Mouse (Mus musculus) C2C12 (cell line): Measurements from ENCODE around the gene Olfr561. TPM values are rescaled to one million over a fixed set of nuclear protein-coding genes. Genes with fewer than 3 reads are reported as not detected.

Source experiments
- H3K27me3 ChIP-seq: one replicate; pipeline ENCODE4 v1.6.1; 2011; ENCODE audit not compliant: control insufficient read depth, insufficient read depth, insufficient read length
- H3K36me3 ChIP-seq: one replicate; pipeline ENCODE4 v1.6.1; 2011; ENCODE audit not compliant: control insufficient read depth, insufficient read depth
- H3K4me3 ChIP-seq: one replicate; pipeline ENCODE4 v1.5.1; 2011; ENCODE audit warnings: mild to moderate bottlenecking, control low read depth; ENCODE audit not compliant: poor library complexity, insufficient read depth, severe bottlenecking
- H3K79me2 ChIP-seq: one replicate; pipeline ENCODE4 v1.6.1; 2011; ENCODE audit not compliant: control insufficient read depth, insufficient read depth
- H3K79me3 ChIP-seq: one replicate; pipeline ENCODE4 v1.6.1; 2011; ENCODE audit warnings: low read depth, control low read depth
- H3ac ChIP-seq: one replicate; pipeline ENCODE3; 2011; ENCODE audit warnings: low read depth; ENCODE audit not compliant: control insufficient read depth, insufficient read length
- CEBPB ChIP-seq: IDR thresholded peaks from one replicate; pipeline ENCODE4 v1.6.1; 2011; ENCODE audit warnings: low read depth, mild to moderate bottlenecking, control low read depth, moderate library complexity
- CTCF ChIP-seq: IDR thresholded peaks from one replicate; pipeline ENCODE4 v1.5.1; 2011; ENCODE audit not compliant: control insufficient read depth, insufficient read depth, insufficient read length
- FOSL1 ChIP-seq: IDR thresholded peaks from one replicate; pipeline ENCODE4 v1.8.0; 2011; ENCODE audit warnings: mild to moderate bottlenecking, low read length; ENCODE audit not compliant: poor library complexity, insufficient read depth, severe bottlenecking
- MAX ChIP-seq: IDR thresholded peaks from one replicate; pipeline ENCODE4 v1.6.1; 2011; ENCODE audit warnings: mild to moderate bottlenecking, control low read depth
- MYOD1 ChIP-seq: IDR thresholded peaks from one replicate; pipeline ENCODE4 v1.6.1; 2011; ENCODE audit warnings: low read depth; ENCODE audit not compliant: control insufficient read depth, insufficient read length
- MYOG ChIP-seq: IDR thresholded peaks from one replicate; pipeline ENCODE4 v1.6.1; 2011; ENCODE audit not compliant: control insufficient read depth, insufficient read length; ENCODE audit errors: extremely low read depth
- USF1 ChIP-seq: IDR thresholded peaks from one replicate; pipeline ENCODE4 v1.6.1; 2011; ENCODE audit warnings: low read depth, mild to moderate bottlenecking, control low read depth, moderate library complexity
- polyA plus RNA-seq: library from polyadenylated mRNA; unstranded; fragments of >200 nt; fragmentation: generic; extraction: Trizol; gene quantifications from one replicate; pipeline ENCODE4 v1.2.1, GENCODE M21; 2012; ENCODE audit warnings: missing spikeins

Gene Olfr561
- polyA plus RNA-seq, 1 experiment, result not detected

- Histone ChIP-seq H3K36me3 (no peaks in the 10 kb centered on the region), H3K4me3 (no peak within 1 kb of the TSS), H3K27me3 (no peaks in the 10 kb centered on the region), H3ac (no peak within 1 kb of the TSS), H3K79me2 (no peaks in the 10 kb centered on the region), H3K79me3 (no peaks in the 10 kb centered on the region)
- TF ChIP-seq CEBPB, result no peak
- no peak for TF ChIP-seq MYOD1
- no peak for TF ChIP-seq MAX
- no peak for TF ChIP-seq FOSL1
- TF ChIP-seq MYOG, result no peak
- no peak for TF ChIP-seq USF1
- no peak for TF ChIP-seq CTCF
Measured at GRCm38 (mm10) chr7:102803180-102803579, 32.2 kb downstream of the Olfr561 start, which contains the start of gene Olfr564. Gene Olfr564 (plus strand): TSS chr7:102803480.

Other genes starting within 250 kb of the Olfr561 start
- not detected for gene Olfr547, start 236.5 kb upstream of the Olfr561 start, polyA plus RNA-seq
- gene Olfr548-ps1, start 230.3 kb upstream of the Olfr561 start, polyA plus RNA-seq, result not detected
- gene Olfr549, start 221.4 kb upstream of the Olfr561 start, polyA plus RNA-seq, result not detected
- gene Trim21, start 205.7 kb upstream of the Olfr561 start, polyA plus RNA-seq, result 0.49 TPM
- not detected for gene Olfr550, start 199.8 kb upstream of the Olfr561 start, polyA plus RNA-seq
- not detected for gene Olfr551, start 179.3 kb upstream of the Olfr561 start, polyA plus RNA-seq
- not detected for gene Olfr552, start 173.5 kb upstream of the Olfr561 start, polyA plus RNA-seq
- not detected for gene Olfr553, start 153.0 kb upstream of the Olfr561 start, polyA plus RNA-seq
- gene Olfr554, start 132.8 kb upstream of the Olfr561 start, polyA plus RNA-seq, result not detected
- not detected for gene Olfr555, start 112.4 kb upstream of the Olfr561 start, polyA plus RNA-seq
- not detected for gene Olfr556, start 106.3 kb upstream of the Olfr561 start, polyA plus RNA-seq
- 2.0 TPM for gene Trim68, start 83.9 kb upstream of the Olfr561 start, polyA plus RNA-seq
- gene Olfr557, start 75.3 kb upstream of the Olfr561 start, polyA plus RNA-seq, result not detected
- not detected for gene Olfr558, start 69.0 kb upstream of the Olfr561 start, polyA plus RNA-seq
- not detected for gene Olfr33, start 52.2 kb upstream of the Olfr561 start, polyA plus RNA-seq
- not detected for gene Olfr559, start 43.7 kb upstream of the Olfr561 start, polyA plus RNA-seq
- gene Olfr560, start 11.9 kb upstream of the Olfr561 start, polyA plus RNA-seq, result not detected
- not detected for gene Olfr78, start 11.8 kb upstream of the Olfr561 start, polyA plus RNA-seq
- gene Olfr564, start 32.3 kb downstream of the Olfr561 start, polyA plus RNA-seq, result not detected
- gene Olfr566, start 87.5 kb downstream of the Olfr561 start, polyA plus RNA-seq, result not detected
- gene Olfr568, start 105.9 kb downstream of the Olfr561 start, polyA plus RNA-seq, result not detected
- not detected for gene Olfr569, start 119.7 kb downstream of the Olfr561 start, polyA plus RNA-seq
- not detected for gene Olfr570, start 123.4 kb downstream of the Olfr561 start, polyA plus RNA-seq
- gene Olfr571, start 146.3 kb downstream of the Olfr561 start, polyA plus RNA-seq, result not detected
- gene Olfr572, start 153.2 kb downstream of the Olfr561 start, polyA plus RNA-seq, result not detected
- not detected for gene Olfr573-ps1, start 171.4 kb downstream of the Olfr561 start, polyA plus RNA-seq
- gene Olfr574, start 177.2 kb downstream of the Olfr561 start, polyA plus RNA-seq, result not detected
- not detected for gene Olfr575, start 187.6 kb downstream of the Olfr561 start, polyA plus RNA-seq
- gene Olfr576, start 191.4 kb downstream of the Olfr561 start, polyA plus RNA-seq, result not detected
- not detected for gene Olfr577, start 204.7 kb downstream of the Olfr561 start, polyA plus RNA-seq
- not detected for gene Olfr578, start 218.1 kb downstream of the Olfr561 start, polyA plus RNA-seq